Comparison of ENCODE assay signal across 22 mouse cellular contexts in the genomic region with DNA sequence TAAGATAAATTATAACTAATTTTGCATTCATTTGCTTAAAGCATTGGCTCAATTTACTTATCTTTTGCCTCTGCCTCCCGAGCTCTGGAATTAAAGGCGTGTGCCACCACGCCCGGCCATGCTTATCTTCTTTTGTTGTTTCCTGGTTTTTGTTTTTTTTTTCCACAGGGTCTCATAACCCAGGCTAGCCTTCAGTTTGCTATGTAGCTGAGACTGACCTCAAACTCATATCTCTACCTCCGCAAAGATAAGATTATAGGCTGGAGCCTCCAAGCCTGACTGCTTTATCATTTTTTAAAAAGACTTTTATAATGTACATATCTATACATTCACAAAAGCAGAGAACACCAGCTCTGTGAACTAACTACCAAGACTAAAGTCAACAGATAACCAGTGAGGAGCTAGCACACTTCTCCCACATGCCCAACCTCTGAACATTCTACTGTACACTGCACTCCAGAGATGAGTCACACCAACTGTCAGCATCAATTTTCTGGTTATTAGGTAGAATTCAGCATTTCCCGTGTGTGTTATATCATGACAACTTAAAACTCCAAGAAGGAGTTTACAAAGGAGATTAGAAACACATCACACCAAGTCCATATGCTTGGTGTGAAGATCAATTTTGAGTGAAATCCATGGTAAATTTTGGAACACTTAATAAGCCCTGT. TPM values are rescaled to one million over a fixed set of nuclear protein-coding genes. Genes with fewer than 3 reads are reported as not detected.
DNase-seq lines count a peak whose midpoint lies in the region; ATAC-seq and TF ChIP-seq lines count a peak whose summit lies in the region.
"Had no signal": no experiment of that assay in that cellular context is flagged by ENCODE, and none has a peak within 500 bp of the region (broad histone marks: within the 10 kb centered on the region; RNA-seq: fewer than 3 reads in every experiment).

No protein-coding gene starts in this region.

- TF ChIP-seq POLR2A in CH12.LX (IDR thresholded peaks at IDR 0.05; ENCODE audit: low read depth, low read length), result no peak

- peaks cover 3% of the 10 kb centered on the region for H3K79me3 ChIP-seq in C2C12 (ENCODE audit: low read depth)

- H3K4me2 ChIP-seq in CH12.LX (ENCODE audit: insufficient read depth, low read depth, poor library complexity, severe bottlenecking), result no peak overlapping the region
- no peak overlapping the region for H3K4me2 ChIP-seq in hindbrain, embryonic 12.5 days (replicated peaks)
- H3K4me2 ChIP-seq: forebrain, embryonic 15.5 days; lung, embryonic 14.5 days; midbrain, embryonic 13.5 days had no signal

- 0 out of 2 replicates have a peak, but pooled peaks have one; percentile 13 for ATAC-seq in megakaryocyte progenitor cell, adult 5-6 weeks (replicated peaks; ENCODE audit: poor library complexity)
- no peak for ATAC-seq in monocyte, adult 5-6 weeks (replicated peaks; ENCODE audit: insufficient number of reproducible peaks, low FRiP score, low TSS enrichment, poor library complexity, severe bottlenecking)
- ATAC-seq in hindbrain, embryonic 12.5 days (ENCODE audit: low FRiP score), result no peak
- ATAC-seq: forebrain, embryonic 15.5 days; hindbrain, postnatal 0 days; midbrain, embryonic 13.5 days had no signal

- H3K36me3 ChIP-seq in C2C12 (ENCODE audit: control insufficient read depth, insufficient read depth), result no peaks in the 10 kb centered on the region
- H3K36me3 ChIP-seq in CH12.LX (replicated peaks in 1 of 2; ENCODE audit: control insufficient read depth in 1 of 2, insufficient read depth in 1 of 2, low read length in 1 of 2), result no peaks in the 10 kb centered on the region
- no peaks in the 10 kb centered on the region for H3K36me3 ChIP-seq in hindbrain, embryonic 12.5 days
- H3K36me3 ChIP-seq: forebrain, embryonic 15.5 days; limb, embryonic 10.5 days; midbrain, embryonic 13.5 days had no signal

- H3K27ac ChIP-seq in CH12.LX (ENCODE audit: insufficient read depth, low read depth), result no peak overlapping the region
- no peak overlapping the region for H3K27ac ChIP-seq in hindbrain, embryonic 12.5 days
- H3K27ac ChIP-seq: forebrain, embryonic 15.5 days; hindbrain, postnatal 0 days; limb, embryonic 10.5 days; midbrain, embryonic 13.5 days had no signal

- H3ac ChIP-seq in C2C12 (ENCODE audit: control insufficient read depth, insufficient read length, low read depth), result no peak overlapping the region

- no peak for TF ChIP-seq RAD21 in CH12.LX (IDR thresholded peaks at IDR 0.05; ENCODE audit: low read depth, low read length)

- H3K27me3 ChIP-seq in C2C12 (ENCODE audit: control insufficient read depth, insufficient read depth, insufficient read length) (no peaks in the 10 kb centered on the region), CH12.LX (replicated peaks) (no peaks in the 10 kb centered on the region)
- no peaks in the 10 kb centered on the region for H3K27me3 ChIP-seq in hindbrain, embryonic 12.5 days
- H3K27me3 ChIP-seq: forebrain, embryonic 15.5 days; midbrain, embryonic 13.5 days had no signal

- H3K4me3 ChIP-seq in C2C12 (ENCODE audit: insufficient read depth, poor library complexity, severe bottlenecking) (no peak overlapping the region), CH12.LX (replicated peaks in 1 of 3; ENCODE audit: low read depth in 2 of 3, low read length in 2 of 3, poor library complexity in 1 of 3) (no peak overlapping the region)
- H3K4me3 ChIP-seq in hindbrain, embryonic 12.5 days, result no peak overlapping the region
- H3K4me3 ChIP-seq: erythroblast, embryonic 14.5 days; forebrain, embryonic 15.5 days; limb, embryonic 10.5 days; midbrain, embryonic 13.5 days had no signal

- H3K79me2 ChIP-seq in C2C12 (ENCODE audit: control insufficient read depth, insufficient read depth), result peaks cover 22% of the 10 kb centered on the region
- H3K79me2 ChIP-seq in CH12.LX (replicated peaks; ENCODE audit: control insufficient read depth, extremely low read depth, insufficient read depth, poor library complexity, severe bottlenecking), result no peaks in the 10 kb centered on the region

- DNase-seq in CH12.LX (ENCODE audit: extremely low read depth), result no peak
- peak; percentile 77 for DNase-seq in induced T-regulatory cell, adult 2 months (ENCODE audit: low read depth)
- DNase-seq in ovary, postnatal 14 days (ENCODE audit: low spot score), result no peak
- DNase-seq: adrenal gland, adult 8-10 months; cerebellum, adult 18-20 months; heart, postnatal 4 days; kidney, adult 9 months; kidney, postnatal 4 days; layer of hippocampus, postnatal 36 days; lung, embryonic 14.5 days; lung, postnatal 4 days; thymus, postnatal 14 days had no signal

- no peak overlapping the region for H3K9ac ChIP-seq in CH12.LX (ENCODE audit: insufficient read depth, low read depth)
- H3K9ac ChIP-seq in hindbrain, embryonic 12.5 days, result no peak overlapping the region
- H3K9ac ChIP-seq: forebrain, embryonic 15.5 days; lung, embryonic 14.5 days; midbrain, embryonic 13.5 days had no signal

- H3K4me1 ChIP-seq in CH12.LX (ENCODE audit: control insufficient read depth in 1 of 2, insufficient read depth in 2 of 2), result peaks cover 0 to 22% of the 10 kb centered on the region in 2 experiments
- peaks cover 20% of the 10 kb centered on the region for H3K4me1 ChIP-seq in hindbrain, embryonic 12.5 days

- no peak for TF ChIP-seq EP300 in CH12.LX (IDR thresholded peaks at IDR 0.05; ENCODE audit: low read length)

- peaks cover 3% of the 10 kb centered on the region for H3K9me3 ChIP-seq in CH12.LX (replicated peaks; ENCODE audit: low read length)
- no peaks in the 10 kb centered on the region for H3K9me3 ChIP-seq in hindbrain, embryonic 12.5 days (replicated peaks)
- H3K9me3 ChIP-seq: forebrain, embryonic 15.5 days; limb, embryonic 10.5 days; midbrain, embryonic 13.5 days had no signal

- no peak for TF ChIP-seq CTCF in C2C12 (IDR thresholded peaks at IDR 0.05; ENCODE audit: control insufficient read depth, insufficient read depth, insufficient read length)
- TF ChIP-seq CTCF in CH12.LX (conservative IDR thresholded peaks at IDR 0.05 in 1 of 2, IDR thresholded peaks at IDR 0.05 in 1 of 2; ENCODE audit: low read depth in 2 of 2, low read length in 2 of 2), result no peak

- 91% methylated on average over 6 of the region's 6 CpGs for WGBS in hindbrain, embryonic 12.5 days

- in situ Hi-C loops in CH12.LX (cut with MboI; ENCODE audit: low pct_ligation_motif_present, low pct_unique_long_range_greater_than_20kb, low sequenced_read_pairs), result loop anchor here (5.0 kb wide), 1 partner anchor 48 kb away; no protein-coding TSS in a partner anchor

- dilution Hi-C loops in CH12.LX (cut with MboI; ENCODE audit: extremely low pct_ligation_motif_present, extremely low pct_unique_long_range_greater_than_20kb, low sequenced_read_pairs), result no loop called here

TF ChIP-seq in C2C12, 6 proteins besides CTCF, POLR2A, EP300 and RAD21 (continues in another document):
- TF ChIP-seq MYOD1 (IDR thresholded peaks at IDR 0.05; ENCODE audit: control insufficient read depth, insufficient read length, low read depth), result peak; percentile 59

TF ChIP-seq in CH12.LX, 34 proteins besides CTCF, POLR2A, EP300 and RAD21 (continues in another document):
- no peak for TF ChIP-seq UBTF (IDR thresholded peaks at IDR 0.05; ENCODE audit: low read depth, low read length)
- no peak for TF ChIP-seq SIN3A (IDR thresholded peaks at IDR 0.05; ENCODE audit: low read length)

RNA-seq across cellular contexts. Expression of a gene that starts 3.8 kb away (rescaled TPM):
- 25.2 TPM for polyA plus RNA-seq in C2C12 (2012; fragmentation: generic; extraction: Trizol)
- total RNA-seq in CH12.LX (2012; rRNA removed), result 4.9 and 8.3 TPM in 2 replicates
- total RNA-seq in CH12.LX (2014; rRNA removed), result 3.6 and 4.1 TPM in 2 replicates
- 9.0 and 13.3 TPM in 2 replicates for polyA plus RNA-seq in CH12.LX (2012; ENCODE audit: insufficient read length, low read depth)
- 5.1 and 5.5 TPM in 2 replicates for total RNA-seq in megakaryocyte progenitor cell, adult 5-6 weeks (2015)
- 4.6 and 6.4 TPM in 2 replicates for total RNA-seq in megakaryocyte progenitor cell, adult 5-6 weeks (2017)
- total RNA-seq in monocyte, adult 5-6 weeks (2017), result 37.3 to 55.5 TPM (median 45.4 TPM) in 3 replicates
- 34.5 and 37.9 TPM in 2 replicates for polyA plus RNA-seq in hindbrain, embryonic 12.5 days (2016; fragmentation: Nextera tagmentation; extraction: Ambion mirVana)

RNA-seq across cellular contexts. Expression of a gene that starts 12.4 kb away (rescaled TPM):
- polyA plus RNA-seq in C2C12 (2012; fragmentation: generic; extraction: Trizol) (45.0 TPM), CH12.LX (2012; ENCODE audit: insufficient read length, low read depth) (68.6 and 76.0 TPM in 2 replicates)
- total RNA-seq in CH12.LX (2012; rRNA removed) (46.1 and 63.0 TPM in 2 replicates), CH12.LX (2014; rRNA removed) (70.2 and 75.9 TPM in 2 replicates)
- total RNA-seq in megakaryocyte progenitor cell, adult 5-6 weeks (2015), result 68.1 and 69.9 TPM in 2 replicates
- total RNA-seq in megakaryocyte progenitor cell, adult 5-6 weeks (2017), result 100 and 126 TPM in 2 replicates
- 80.4 to 111 TPM (median 109 TPM) in 3 replicates for total RNA-seq in monocyte, adult 5-6 weeks (2017)
- 138 and 140 TPM in 2 replicates for polyA plus RNA-seq in hindbrain, embryonic 12.5 days (2016; fragmentation: Nextera tagmentation; extraction: Ambion mirVana)

RNA-seq across cellular contexts. Expression of a gene that starts 32.7 kb away (rescaled TPM):
- 9.6 TPM for polyA plus RNA-seq in C2C12 (2012; fragmentation: generic; extraction: Trizol)
- 10.1 and 10.3 TPM in 2 replicates for total RNA-seq in CH12.LX (2012; rRNA removed)
- total RNA-seq in CH12.LX (2014; rRNA removed), result 0.24 TPM in 1 of 2 replicates, not detected in the other
- 0.60 and 1.6 TPM in 2 replicates for polyA plus RNA-seq in CH12.LX (2012; ENCODE audit: insufficient read length, low read depth)
- 0.44 and 0.74 TPM in 2 replicates for total RNA-seq in megakaryocyte progenitor cell, adult 5-6 weeks (2015)
- total RNA-seq in megakaryocyte progenitor cell, adult 5-6 weeks (2017), result 0.96 TPM in 1 of 2 replicates, not detected in the other
- not detected in 3 replicates for total RNA-seq in monocyte, adult 5-6 weeks (2017)
- 19.4 and 22.2 TPM in 2 replicates for polyA plus RNA-seq in hindbrain, embryonic 12.5 days (2016; fragmentation: Nextera tagmentation; extraction: Ambion mirVana)

RNA-seq across cellular contexts. Expression of a gene that starts 37.5 kb away (rescaled TPM):
- not detected for polyA plus RNA-seq in C2C12 (2012; fragmentation: generic; extraction: Trizol)
- total RNA-seq in CH12.LX (2012; rRNA removed), result 1.8 and 8.1 TPM in 2 replicates
- total RNA-seq in CH12.LX (2014; rRNA removed), result 0.28 and 0.40 TPM in 2 replicates
- polyA plus RNA-seq in CH12.LX (2012; ENCODE audit: insufficient read length, low read depth), result 0.13 TPM in 1 of 2 replicates, not detected in the other
- total RNA-seq in megakaryocyte progenitor cell, adult 5-6 weeks (2015), result 0.42 TPM in 1 of 2 replicates, not detected in the other
- 0.33 TPM in 1 of 2 replicates, not detected in the other for total RNA-seq in megakaryocyte progenitor cell, adult 5-6 weeks (2017)
- 0.49 TPM in 1 of 3 replicates, not detected in the others for total RNA-seq in monocyte, adult 5-6 weeks (2017)
- polyA plus RNA-seq in hindbrain, embryonic 12.5 days (2016; fragmentation: Nextera tagmentation; extraction: Ambion mirVana), result 4.3 and 4.6 TPM in 2 replicates
- total RNA-seq: granulocyte monocyte progenitor cell, adult 5-6 weeks had no signal

RNA-seq across cellular contexts. Expression of a gene that starts 41.4 kb away (rescaled TPM):
- polyA plus RNA-seq in C2C12 (2012; fragmentation: generic; extraction: Trizol) (0.05 TPM), CH12.LX (2012; ENCODE audit: insufficient read length, low read depth) (not detected in 2 replicates)
- total RNA-seq in CH12.LX (2012; rRNA removed) (0.38 and 0.50 TPM in 2 replicates), CH12.LX (2014; rRNA removed) (not detected in 2 replicates)
- 0.42 and 2.4 TPM in 2 replicates for total RNA-seq in megakaryocyte progenitor cell, adult 5-6 weeks (2015)
- 3.6 and 3.9 TPM in 2 replicates for total RNA-seq in megakaryocyte progenitor cell, adult 5-6 weeks (2017)
- total RNA-seq in monocyte, adult 5-6 weeks (2017), result not detected in 3 replicates
- 0.23 and 0.32 TPM in 2 replicates for polyA plus RNA-seq in hindbrain, embryonic 12.5 days (2016; fragmentation: Nextera tagmentation; extraction: Ambion mirVana)
- total RNA-seq: granulocyte monocyte progenitor cell, adult 5-6 weeks; heart, postnatal 4 days; hindbrain, postnatal 0 days had no signal
- polyA plus RNA-seq: forebrain, embryonic 15.5 days; midbrain, embryonic 13.5 days had no signal
